Mouse (Mus musculus) right cerebral cortex, postnatal 36 days (tissue): ENCODE data around the gene Gm4969.

ENCODE experiments used
- DNase-seq, 2 experiments: peaks; one replicate each; pipeline ENCODE4 v3.0.0; 2022; ENCODE audit warnings: low spot score in 2 of 2, mixed read lengths in 1 of 2

Gene Gm4969

GRCm38 (mm10) chr7:19093537-19094385 is 24.4 kb downstream of the Gm4969 start:
- peak; percentile 72 to 81 for DNase-seq

GRCm38 (mm10) chr7:19093174-19093521 is 25.0 kb downstream of the Gm4969 start:
- DNase-seq, result no peak

GRCm38 (mm10) chr7:19092381-19093173 is 25.6 kb downstream of the Gm4969 start:
- no peak for DNase-seq

- no peak for DNase-seq
Observed at GRCm38 (mm10) chr7:19091913-19092312, 26.3 kb downstream of the Gm4969 start.

- no peak for DNase-seq
Observed at GRCm38 (mm10) chr7:19088813-19089212, 29.4 kb downstream of the Gm4969 start.

- no peak for DNase-seq
Observed at GRCm38 (mm10) chr7:19086760-19087159, 31.4 kb downstream of the Gm4969 start.

GRCm38 (mm10) chr7:19086042-19086441 is 32.1 kb downstream of the Gm4969 start:
- no peak for DNase-seq

GRCm38 (mm10) chr7:19085495-19085894 is 32.7 kb downstream of the Gm4969 start:
- no peak for DNase-seq

- DNase-seq, result no peak
Observed at GRCm38 (mm10) chr7:19084921-19085473, 33.2 kb downstream of the Gm4969 start.

GRCm38 (mm10) chr7:19084277-19084771 is 33.8 kb downstream of the Gm4969 start:
- no peak for DNase-seq

- no peak for DNase-seq
Observed at GRCm38 (mm10) chr7:19083701-19084100, 34.5 kb downstream of the Gm4969 start, which contains the start of gene Dmpk. TSS of gene Dmpk (plus strand) at chr7:19083849.

GRCm38 (mm10) chr7:19083096-19083495 is 35.1 kb downstream of the Gm4969 start:
- DNase-seq, result no peak

GRCm38 (mm10) chr7:19082171-19082570 is 36.0 kb downstream of the Gm4969 start:
- no peak for DNase-seq

- DNase-seq, result no peak
Observed at GRCm38 (mm10) chr7:19080451-19080950, 37.7 kb downstream of the Gm4969 start.

GRCm38 (mm10) chr7:19078732-19079131 is 39.4 kb downstream of the Gm4969 start:
- DNase-seq, result no peak

- no peak for DNase-seq
Observed at GRCm38 (mm10) chr7:19077761-19078160, 40.4 kb downstream of the Gm4969 start.

GRCm38 (mm10) chr7:19076586-19076991 is 41.6 kb downstream of the Gm4969 start:
- DNase-seq, result no peak

GRCm38 (mm10) chr7:19075723-19076585 is 42.2 kb downstream of the Gm4969 start, which contains the start of gene Dmwd:
TSS of gene Dmwd (plus strand) at chr7:19076227.
- peak; percentile 97 to 98 for DNase-seq

- DNase-seq, result no peak
Observed at GRCm38 (mm10) chr7:19075231-19075630, 42.9 kb downstream of the Gm4969 start.

GRCm38 (mm10) chr7:19074494-19074893 is 43.7 kb downstream of the Gm4969 start:
- DNase-seq, result no peak

- no peak for DNase-seq
Observed at GRCm38 (mm10) chr7:19073504-19073903, 44.7 kb downstream of the Gm4969 start.
